Mouse (Mus musculus): ENCODE data around the gene Pip4k2c. TPM values are rescaled to one million over a fixed set of nuclear protein-coding genes. Genes with fewer than 3 reads are reported as not detected.

The Pip4k2c gene
- total RNA-seq, 1 experiment = 41.7 TPM

GRCm38 (mm10) chr10:127150471-127150872 lies 60.9 kb downstream of the Pip4k2c start:
- in situ Hi-C loops (cut with MboI; ENCODE audit: low sequenced_read_pairs in 2 of 2, unreplicated experiment in 2 of 2) = no loop called here
- no peak overlapping the region for H3K27ac ChIP-seq (ENCODE audit: insufficient read depth, low read depth, low read length, poor library complexity, severe bottlenecking)
- no peak overlapping the region for H3K9ac ChIP-seq (ENCODE audit: insufficient read depth, low read depth, low read length, poor library complexity, severe bottlenecking)
- H3K4me3 ChIP-seq (ENCODE audit: insufficient read depth in 1 of 2, low read depth in 1 of 2, low read length in 2 of 2, poor library complexity in 1 of 2, severe bottlenecking in 1 of 2) = no peak overlapping the region
- H3K36me3 ChIP-seq (ENCODE audit: control insufficient read depth, insufficient read depth, low read length, poor library complexity, severe bottlenecking) = no peaks in the 10 kb centered on the region
- DNase-seq (ENCODE audit: low read depth, low spot score) = no peak
- H3K9me3 ChIP-seq (ENCODE audit: control insufficient read depth, insufficient read depth, low read depth, low read length) = no peaks in the 10 kb centered on the region
- TF ChIP-seq ZC3H11A (IDR thresholded peaks at IDR 0.05; ENCODE audit: borderline replicate concordance, low read depth, low read length) (no peak), HCFC1 (IDR thresholded peaks at IDR 0.05; ENCODE audit: borderline replicate concordance, insufficient read depth, low read length) (no peak), CHD2 (IDR thresholded peaks at IDR 0.05; ENCODE audit: low read depth, low read length) (no peak), ZNF384 (IDR thresholded peaks at IDR 0.05; ENCODE audit: low read depth, low read length) (no peak), MAFK (IDR thresholded peaks at IDR 0.05; ENCODE audit: insufficient read depth, low read depth, low read length) (no peak)
- peaks cover 0 to 2% of the 10 kb centered on the region in 2 experiments; a peak in 2 of 4 replicates for H3K4me1 ChIP-seq (ENCODE audit: control insufficient read depth in 2 of 2, insufficient read depth in 2 of 2, low read length in 2 of 2, poor library complexity in 1 of 2)

- peaks cover 0 to 2% of the 10 kb centered on the region in 2 experiments; a peak in 2 of 4 replicates for H3K4me1 ChIP-seq (ENCODE audit: control insufficient read depth in 2 of 2, insufficient read depth in 2 of 2, low read length in 2 of 2, poor library complexity in 1 of 2)
- no peak for TF ChIP-seq ZNF384 (IDR thresholded peaks at IDR 0.05; ENCODE audit: low read depth, low read length)
- TF ChIP-seq CHD2 (IDR thresholded peaks at IDR 0.05; ENCODE audit: low read depth, low read length) = no peak
- no peak for TF ChIP-seq MAFK (IDR thresholded peaks at IDR 0.05; ENCODE audit: insufficient read depth, low read depth, low read length)
- TF ChIP-seq HCFC1 (IDR thresholded peaks at IDR 0.05; ENCODE audit: borderline replicate concordance, insufficient read depth, low read length) = no peak
- no peak for TF ChIP-seq ZC3H11A (IDR thresholded peaks at IDR 0.05; ENCODE audit: borderline replicate concordance, low read depth, low read length)
- H3K27ac ChIP-seq (ENCODE audit: insufficient read depth, low read depth, low read length, poor library complexity, severe bottlenecking) = no peak overlapping the region
- H3K36me3 ChIP-seq (ENCODE audit: control insufficient read depth, insufficient read depth, low read length, poor library complexity, severe bottlenecking) = no peaks in the 10 kb centered on the region
- no peak for DNase-seq (ENCODE audit: low read depth, low spot score)
- H3K4me3 ChIP-seq (ENCODE audit: insufficient read depth in 1 of 2, low read depth in 1 of 2, low read length in 2 of 2, poor library complexity in 1 of 2, severe bottlenecking in 1 of 2) = no peak overlapping the region
- in situ Hi-C loops (cut with MboI; ENCODE audit: low sequenced_read_pairs in 2 of 2, unreplicated experiment in 2 of 2) = no loop called here
- H3K9me3 ChIP-seq (ENCODE audit: control insufficient read depth, insufficient read depth, low read depth, low read length) = no peaks in the 10 kb centered on the region
- H3K9ac ChIP-seq (ENCODE audit: insufficient read depth, low read depth, low read length, poor library complexity, severe bottlenecking) = no peak overlapping the region
Measured at GRCm38 (mm10) chr10:127147135-127147534, 64.2 kb downstream of the Pip4k2c start.

Other genes with a start within 250 kb of the Pip4k2c start
- 28.5 and 38.1 TPM in 2 replicates for gene Ctdsp2, start 232.9 kb downstream of the Pip4k2c start, total RNA-seq (2012; rRNA removed)
- gene Avil, start 210.9 kb downstream of the Pip4k2c start, total RNA-seq (2012; rRNA removed) = 0.18 and 0.32 TPM in 2 replicates
- gene Tsfm, start 180.7 kb downstream of the Pip4k2c start, total RNA-seq (2012; rRNA removed) = 52.8 and 60.9 TPM in 2 replicates
- 20.4 and 21.4 TPM in 2 replicates for gene Mettl1, start 170.2 kb downstream of the Pip4k2c start, total RNA-seq (2012; rRNA removed)
- 0.11 and 0.49 TPM in 2 replicates for gene Eef1akmt3, start 170.1 kb downstream of the Pip4k2c start, total RNA-seq (2012; rRNA removed)
- 0.40 and 0.74 TPM in 2 replicates for gene Cyp27b1, start 163.3 kb downstream of the Pip4k2c start, total RNA-seq (2012; rRNA removed)
- 4.6 and 8.3 TPM in 2 replicates for gene March9, start 151.4 kb downstream of the Pip4k2c start, total RNA-seq (2012; rRNA removed)
- gene Cdk4, start 148.1 kb downstream of the Pip4k2c start, total RNA-seq (2012; rRNA removed) = 502 and 522 TPM in 2 replicates
- 121 and 154 TPM in 2 replicates for gene Tspan31, start 141.3 kb downstream of the Pip4k2c start, total RNA-seq (2012; rRNA removed)
- gene Agap2, start 136.3 kb downstream of the Pip4k2c start, total RNA-seq (2012; rRNA removed) = 1.4 and 2.0 TPM in 2 replicates
- gene Os9, start 90.5 kb downstream of the Pip4k2c start, total RNA-seq (2012; rRNA removed) = 29.4 and 48.6 TPM in 2 replicates
- gene B4galnt1, start 46.4 kb downstream of the Pip4k2c start, total RNA-seq (2012; rRNA removed) = 4.5 and 8.6 TPM in 2 replicates
- 7.4 and 12.2 TPM in 2 replicates for gene Slc26a10, start 30.9 kb downstream of the Pip4k2c start, total RNA-seq (2012; rRNA removed)
- 39.2 and 87.7 TPM in 2 replicates for gene Arhgef25, start 21.5 kb downstream of the Pip4k2c start, total RNA-seq (2012; rRNA removed)
- gene Dtx3, start 15.9 kb downstream of the Pip4k2c start, total RNA-seq (2012; rRNA removed) = 29.5 and 75.5 TPM in 2 replicates
- 6.2 and 11.2 TPM in 2 replicates for gene Kif5a, start 51.8 kb upstream of the Pip4k2c start, total RNA-seq (2012; rRNA removed)
- gene Dctn2, start 54.8 kb upstream of the Pip4k2c start, total RNA-seq (2012; rRNA removed) = 139 and 157 TPM in 2 replicates
- 15.8 and 18.0 TPM in 2 replicates for gene Mbd6, start 77.4 kb upstream of the Pip4k2c start, total RNA-seq (2012; rRNA removed)
- gene Mars, start 100.2 kb upstream of the Pip4k2c start, total RNA-seq (2012; rRNA removed) = 206 and 377 TPM in 2 replicates
- 2.6 and 5.1 TPM in 2 replicates for gene Arhgap9, start 110.4 kb upstream of the Pip4k2c start, total RNA-seq (2012; rRNA removed)
- 14.9 and 47.3 TPM in 2 replicates for gene Gli1, start 130.4 kb upstream of the Pip4k2c start, total RNA-seq (2012; rRNA removed)
- gene Inhbe, start 142.8 kb upstream of the Pip4k2c start, total RNA-seq (2012; rRNA removed) = 0.22 and 0.69 TPM in 2 replicates
- 0.36 and 1.2 TPM in 2 replicates for gene Inhbc, start 158.8 kb upstream of the Pip4k2c start, total RNA-seq (2012; rRNA removed)
- 25.5 and 26.1 TPM in 2 replicates for gene R3hdm2, start 168.7 kb upstream of the Pip4k2c start, total RNA-seq (2012; rRNA removed)

Measured in ES-E14 (cell line).